Mouse (Mus musculus) bone marrow macrophage, adult 2 months (primary cell): ENCODE data around the gene Mycbpap.

Experiments
- CTCF ChIP-seq: IDR thresholded peaks from 2 replicates; pipeline ENCODE4 v1.5.1; 2012; ENCODE audit warnings: low read depth, mild to moderate bottlenecking, low read length, moderate library complexity
- POLR2A ChIP-seq: IDR thresholded peaks from 2 replicates; pipeline ENCODE4 v1.6.1; 2012; ENCODE audit warnings: mild to moderate bottlenecking, low read depth, low read length, borderline replicate concordance

DNA sequence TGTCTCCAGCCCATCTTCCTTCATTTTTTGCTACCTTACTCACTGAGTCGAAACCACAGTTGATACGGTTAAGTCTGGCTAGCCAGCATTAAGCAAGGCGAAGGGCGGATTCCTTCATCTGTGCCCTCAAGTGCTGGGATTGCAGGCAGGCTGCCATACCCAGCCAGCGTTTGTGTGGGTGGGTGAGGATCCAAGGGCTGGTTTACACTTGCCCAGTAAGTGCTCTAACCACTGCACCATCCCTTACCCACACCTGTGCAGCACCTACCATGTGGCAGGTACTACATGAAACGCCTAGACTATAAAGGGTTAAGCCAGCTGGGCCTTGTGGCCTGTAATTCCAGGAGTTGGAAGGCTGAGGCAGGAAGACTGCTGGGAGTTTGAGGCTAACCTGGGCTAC lies 25.7 kb upstream of the Mycbpap start:
- TF ChIP-seq POLR2A (no peak), CTCF (no peak)
